Mouse (Mus musculus) macrophage (primary cell): Measurements from ENCODE around the gene Umod. TPM values are rescaled to one million over a fixed set of nuclear protein-coding genes. Genes with fewer than 3 reads are reported as not detected.

Source experiments
- H3K27ac ChIP-seq: fragments of 350-480 bp; formaldehyde crosslinking; 2 replicates; pipeline ENCODE4 v1.9.0; 2021
- H3K36me3 ChIP-seq: fragments of 350-480 bp; formaldehyde crosslinking; 2 replicates; pipeline ENCODE4 v1.9.0; 2021; ENCODE audit errors: inconsistent target
- H3K4me3 ChIP-seq: fragments of 350-480 bp; formaldehyde crosslinking; 2 replicates; pipeline ENCODE4 v1.9.0; 2021; ENCODE audit errors: inconsistent target
- H3K79me2 ChIP-seq: fragments of 350-480 bp; formaldehyde crosslinking; 2 replicates; pipeline ENCODE4 v1.9.0; 2021; ENCODE audit errors: inconsistent target
- WGBS: methylation state at CpG from one replicate; pipeline ENCODE4 v1.1.7; 2026; ENCODE audit warnings: inconsistent platforms; ENCODE audit not compliant: missing documents; 5-methylcytosine and 5-hydroxymethylcytosine counted together
- polyA plus RNA-seq: library from polyadenylated mRNA; stranded (reverse); fragments of 250-400 nt; gene quantifications from 3 replicates; pipeline ENCODE4 v1.2.4, GENCODE M21; 2018; ENCODE audit warnings: inconsistent platforms

The Umod gene
- polyA plus RNA-seq, 1 experiment from 2014 or later, result not detected

DNA sequence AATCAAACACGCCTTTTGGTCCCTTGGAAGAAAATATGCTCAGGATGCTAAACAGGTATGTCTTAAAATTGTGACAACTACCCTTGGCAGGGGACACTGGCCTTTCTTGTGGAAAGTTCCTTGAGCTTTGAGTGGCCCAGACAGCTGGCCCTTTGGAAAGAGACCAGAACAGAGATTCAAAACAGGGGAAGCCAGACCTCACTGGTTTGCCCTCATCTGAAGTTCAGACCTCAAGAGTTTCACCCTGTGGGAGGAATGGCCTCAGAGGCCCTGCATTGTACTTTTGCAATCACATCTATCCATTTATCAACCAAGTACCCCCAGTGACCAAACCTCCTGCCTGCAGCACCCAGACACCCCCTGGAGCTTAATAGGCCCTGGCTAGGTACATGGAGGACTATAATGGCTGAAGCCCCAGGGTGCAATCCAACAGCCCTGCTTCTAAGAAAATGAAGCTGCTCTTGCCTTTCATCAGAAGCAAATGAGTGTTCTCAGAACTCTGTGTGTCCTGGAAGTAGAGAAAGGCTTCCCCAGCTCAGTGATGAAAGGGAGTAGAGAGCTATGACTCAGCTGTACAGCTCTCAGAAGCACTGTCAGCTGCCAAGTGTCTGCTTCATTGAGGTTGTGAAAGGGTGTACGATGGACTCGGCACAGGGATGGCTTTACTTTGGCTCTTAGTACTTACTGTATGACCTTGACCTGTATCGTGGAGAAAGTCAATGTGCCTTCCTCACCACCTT, 11.1 kb upstream of the Umod start:
- 89% methylated on average over 4 of the region's 4 CpGs for WGBS
- Histone ChIP-seq H3K79me2 (no peaks in the 10 kb centered on the region), H3K36me3 (no peaks in the 10 kb centered on the region), H3K27ac (no peak overlapping the region), H3K4me3 (no peak overlapping the region)

- no peak overlapping the region for H3K4me3 ChIP-seq
- H3K36me3 ChIP-seq, result no peaks in the 10 kb centered on the region
- no peaks in the 10 kb centered on the region for H3K79me2 ChIP-seq
- WGBS, result 35% methylated on average over 5 of the region's 5 CpGs
- H3K27ac ChIP-seq, result no peak overlapping the region
These were observed 7.6 kb upstream of the Umod start for GRCm38 (mm10) chr7:119486683-119487082.

DNA sequence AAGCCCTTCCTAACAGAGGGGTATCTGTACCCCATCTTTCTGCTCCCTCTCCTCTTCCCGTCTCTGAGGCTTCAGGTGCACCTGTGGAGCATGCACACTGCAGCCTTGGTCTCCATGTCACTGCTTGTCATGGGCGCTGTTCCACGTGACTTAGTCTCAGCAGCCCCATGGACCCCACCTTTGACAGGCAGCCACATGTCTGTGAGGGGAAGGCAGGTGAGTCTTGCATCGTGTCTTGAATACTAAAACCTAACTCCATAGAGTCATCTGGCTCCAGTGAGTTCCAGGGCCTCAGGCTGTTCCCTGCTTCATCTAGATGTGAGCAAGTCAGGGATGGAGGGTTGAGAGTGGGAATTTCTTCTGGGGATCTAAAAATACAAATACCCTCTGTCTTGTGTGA, 5.1 kb upstream of the Umod start:
- WGBS, result 76% methylated on average over 4 of the region's 4 CpGs
- H3K4me3 ChIP-seq, result no peak overlapping the region
- no peaks in the 10 kb centered on the region for H3K79me2 ChIP-seq
- no peak overlapping the region for H3K27ac ChIP-seq
- H3K36me3 ChIP-seq, result no peaks in the 10 kb centered on the region

DNA sequence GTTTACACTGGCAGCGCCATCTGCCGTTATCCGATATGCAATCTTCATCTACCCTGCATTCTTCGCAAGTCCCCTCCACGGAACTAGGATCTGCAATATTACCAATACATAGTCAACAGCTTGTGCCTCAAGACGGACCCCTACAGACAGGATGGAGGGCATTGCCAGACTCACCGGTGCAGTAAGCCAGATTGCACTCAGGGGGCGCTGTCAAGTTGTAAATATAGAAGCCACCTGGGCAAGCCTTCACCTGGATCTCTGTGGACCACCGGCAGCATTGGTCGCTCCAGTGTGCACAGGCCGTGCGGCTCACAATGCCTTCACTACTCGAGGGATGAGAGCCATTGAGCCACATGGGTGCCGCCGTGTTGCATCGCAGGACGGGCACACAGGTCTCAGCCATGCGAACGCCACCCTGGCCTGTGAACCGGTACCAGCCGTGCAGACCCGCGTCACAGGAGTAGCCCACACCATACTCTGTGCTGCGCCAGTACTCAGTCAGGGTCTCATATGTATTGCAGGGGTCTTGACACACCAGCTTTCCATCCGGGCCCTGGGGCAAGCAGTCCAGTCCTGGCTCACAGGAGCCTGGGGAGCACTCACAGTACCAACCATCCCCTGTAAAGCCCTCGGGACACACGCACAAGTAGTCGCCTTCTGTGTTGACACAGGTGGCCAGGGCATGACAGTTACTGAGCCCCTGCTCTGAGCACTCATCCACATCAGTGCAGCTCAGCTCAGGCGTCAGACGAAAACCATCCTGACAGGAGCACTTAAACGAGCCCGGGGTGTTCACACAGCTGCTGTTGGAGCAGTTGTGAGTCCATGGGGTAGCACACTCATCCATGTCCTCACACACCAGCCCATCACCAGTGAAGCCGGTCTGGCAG, 2.3 kb downstream of the Umod start:
- Histone ChIP-seq H3K79me2 (no peaks in the 10 kb centered on the region), H3K4me3 (no peak overlapping the region)
- WGBS, result 78% methylated on average over 28 of the region's 33 CpGs

DNA sequence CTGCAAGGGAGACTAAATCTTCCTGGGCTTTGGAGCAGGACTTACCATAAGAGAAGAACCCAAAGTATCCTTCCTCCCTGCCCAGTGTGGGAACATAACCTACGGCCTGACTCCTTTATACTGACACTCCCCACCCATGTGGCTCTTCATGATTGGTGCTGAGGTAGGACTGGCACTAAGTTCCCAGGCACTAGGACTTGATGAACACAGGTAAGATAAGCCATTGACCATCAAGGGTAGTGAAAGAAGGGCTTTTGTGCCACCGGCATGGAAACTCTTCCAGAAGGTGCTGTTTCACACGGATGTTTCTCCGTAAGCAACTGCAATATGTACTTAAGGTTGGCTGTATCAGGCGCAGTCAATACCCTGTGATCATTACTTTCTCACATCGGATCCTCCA, 19.9 kb downstream of the Umod start, which contains the start of gene Gp2:
Gene Gp2 (minus strand): TSS at position 101 of the 400 bp plus-strand sequence.
- Histone ChIP-seq H3K27ac (no peak within 1 kb of the TSS), H3K4me3 (no peak within 1 kb of the TSS), H3K79me2 (no peaks in the 10 kb centered on the region), H3K36me3 (no peaks in the 10 kb centered on the region)
- WGBS, result 90% methylated on average over 6 of the region's 6 CpGs

More for the DNA sequence above, 2.3 kb downstream of the Umod start:
- Histone ChIP-seq H3K36me3 (no peaks in the 10 kb centered on the region), H3K27ac (no peak overlapping the region)

- H3K27ac ChIP-seq, result no peak overlapping the region
- H3K36me3 ChIP-seq, result no peaks in the 10 kb centered on the region
- no peak overlapping the region for H3K4me3 ChIP-seq
- no peaks in the 10 kb centered on the region for H3K79me2 ChIP-seq
- 88% methylated on average over 7 of the region's 7 CpGs for WGBS
These were observed 24.9 kb downstream of the Umod start for GRCm38 (mm10) chr7:119454192-119454591.

GRCm38 (mm10) chr7:119443849-119444248, 35.2 kb downstream of the Umod start:
- H3K36me3 ChIP-seq, result no peaks in the 10 kb centered on the region
- no peaks in the 10 kb centered on the region for H3K79me2 ChIP-seq
- no peak overlapping the region for H3K4me3 ChIP-seq
- WGBS, result 82% methylated on average over 4 of the region's 4 CpGs
- no peak overlapping the region for H3K27ac ChIP-seq

GRCm38 (mm10) chr7:119441938-119442337, 37.1 kb downstream of the Umod start:
- no peaks in the 10 kb centered on the region for H3K36me3 ChIP-seq
- WGBS, result 27% methylated on average over 1 of the region's 1 CpGs

DNA sequence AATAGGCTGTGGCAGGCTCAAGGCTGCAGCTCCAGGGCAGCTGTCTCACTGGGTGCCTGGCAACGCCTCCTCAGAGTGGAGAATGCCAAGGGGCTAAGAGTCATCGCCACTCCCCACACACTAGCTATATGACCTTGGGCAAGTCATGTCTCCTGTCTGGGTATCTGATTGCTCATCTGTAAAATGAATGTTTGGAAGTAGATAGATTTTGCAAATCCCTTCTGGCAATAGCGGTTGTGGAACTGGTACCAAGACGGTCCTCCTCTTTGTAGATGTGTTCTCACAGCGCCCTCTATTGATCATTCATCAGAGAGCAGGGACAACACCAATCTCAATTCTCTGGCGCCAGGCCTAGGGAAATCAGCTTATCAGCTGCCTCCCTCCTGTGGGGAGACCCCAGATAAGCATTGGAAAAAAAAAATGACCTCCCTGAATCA, 51.9 kb downstream of the Umod start:
- H3K36me3 ChIP-seq, result no peaks in the 10 kb centered on the region
- H3K27ac ChIP-seq, result no peak overlapping the region
- H3K79me2 ChIP-seq, result no peaks in the 10 kb centered on the region
- 25% methylated on average over 6 of the region's 6 CpGs for WGBS
- no peak overlapping the region for H3K4me3 ChIP-seq

More at GRCm38 (mm10) chr7:119441938-119442337, 37.1 kb downstream of the Umod start:
- H3K27ac ChIP-seq, result no peak overlapping the region
- H3K4me3 ChIP-seq, result no peak overlapping the region
- H3K79me2 ChIP-seq, result no peaks in the 10 kb centered on the region

- no peaks in the 10 kb centered on the region for H3K79me2 ChIP-seq
- H3K36me3 ChIP-seq, result no peaks in the 10 kb centered on the region
- H3K4me3 ChIP-seq, result no peak overlapping the region
- 21% methylated on average over 2 of the region's 2 CpGs for WGBS
- H3K27ac ChIP-seq, result no peak overlapping the region
These were observed 58.4 kb downstream of the Umod start for GRCm38 (mm10) chr7:119420730-119421129.

GRCm38 (mm10) chr7:119418523-119418922, 60.6 kb downstream of the Umod start:
- WGBS, result 10% methylated on average over 1 of the region's 1 CpGs
- Histone ChIP-seq H3K27ac (no peak overlapping the region), H3K79me2 (no peaks in the 10 kb centered on the region), H3K4me3 (no peak overlapping the region), H3K36me3 (no peaks in the 10 kb centered on the region)

Other genes starting within 250 kb of the Umod start
- gene Gp2, start 20.0 kb downstream of the Umod start, polyA plus RNA-seq, result not detected in 3 replicates
- gene Acsm5, start 40.2 kb upstream of the Umod start, polyA plus RNA-seq, result not detected in 3 replicates
- gene Pdilt, start 44.2 kb upstream of the Umod start, polyA plus RNA-seq, result not detected in 3 replicates
- not detected in 3 replicates for gene Acsm2, start 75.1 kb upstream of the Umod start, polyA plus RNA-seq
- not detected in 3 replicates for gene Acsm1, start 127.7 kb upstream of the Umod start, polyA plus RNA-seq
- gene Acsm4, start 210.7 kb upstream of the Umod start, polyA plus RNA-seq, result not detected in 3 replicates
- gene Thumpd1, start 241.5 kb upstream of the Umod start, polyA plus RNA-seq, result 25.7 to 44.7 TPM (median 38.1 TPM) in 3 replicates